Mouse (Mus musculus): ENCODE measurements at regions not wholly inside any gene's neighbourhood (a gene's known extent, or its start where the extent isn't known, plus 50 kb on each side); places are given as distances from the start of the nearest gene placed in this dataset.

GRCm38 (mm10) chr8:34756916-34757315, 645.4 kb upstream of the Gm10131 start:
- no peak for DNase-seq (ENCODE audit: low spot score in 2 of 2)

- DNase-seq (ENCODE audit: low spot score in 2 of 2) = no peak
Observed at GRCm38 (mm10) chr8:34756171-34756570, 644.6 kb upstream of the Gm10131 start.

DNA sequence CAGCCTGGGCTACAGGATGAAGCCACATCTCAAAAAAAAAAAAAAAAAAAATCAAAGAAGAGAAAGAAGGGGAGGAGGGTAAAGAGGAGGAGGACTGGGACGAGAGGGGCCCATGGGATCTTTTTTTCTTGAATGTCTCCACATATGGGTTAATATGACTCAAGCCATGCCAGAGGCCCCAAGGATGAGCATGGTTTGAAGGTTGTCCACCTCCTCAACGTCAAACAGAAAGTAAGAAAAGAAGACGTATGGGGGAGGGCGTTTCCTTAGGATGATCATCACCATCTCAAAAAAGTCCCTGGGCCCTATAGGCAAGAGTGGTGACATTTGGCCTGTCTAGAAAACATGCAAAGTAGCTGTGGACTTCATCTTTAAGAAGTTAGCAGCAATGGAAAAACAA, 643.9 kb upstream of the Gm10131 start:
- no peak for DNase-seq (ENCODE audit: low spot score in 2 of 2)

DNA sequence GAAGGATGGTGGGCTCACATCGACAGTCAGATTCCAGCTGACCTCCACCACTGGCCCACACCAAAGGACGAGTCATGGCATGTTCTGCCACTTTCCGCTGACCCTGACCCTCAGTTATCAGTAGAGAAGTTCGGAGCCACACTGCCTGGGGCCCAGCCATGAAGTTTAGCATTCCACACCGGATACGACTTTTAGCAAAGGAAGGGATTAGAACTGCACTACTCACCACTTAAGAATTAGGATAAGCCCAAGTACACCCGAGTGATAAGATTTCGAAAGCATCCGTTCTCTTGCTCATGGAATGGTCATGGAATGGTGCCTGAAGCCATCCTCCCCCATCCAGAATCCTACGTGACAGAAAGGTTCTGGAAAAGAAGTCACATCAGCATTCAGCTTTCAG, 641.5 kb upstream of the Gm10131 start:
- DNase-seq (ENCODE audit: low spot score in 2 of 2) = no peak

- no peak for DNase-seq (ENCODE audit: low spot score in 2 of 2)
Observed at GRCm38 (mm10) chr8:34748521-34748920, 637.0 kb upstream of the Gm10131 start.

DNA sequence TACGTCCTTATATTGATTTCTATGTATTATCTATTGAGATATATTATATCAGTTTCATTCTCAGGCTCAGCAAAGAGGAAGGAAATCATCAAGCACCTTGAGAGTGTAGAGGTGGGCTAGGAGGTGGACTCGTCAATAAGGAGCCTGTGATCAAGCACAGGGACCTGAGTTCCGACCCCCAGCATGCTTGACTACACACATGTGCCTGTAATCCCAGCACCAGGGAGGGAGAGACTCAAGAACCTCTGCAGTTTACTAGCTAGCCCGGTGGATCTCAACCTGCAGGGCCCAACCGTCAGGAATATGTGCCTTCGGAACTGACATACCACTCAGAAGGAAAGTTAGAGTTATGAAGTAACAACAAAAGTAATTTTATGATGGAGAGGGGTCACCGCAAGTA, 634.2 kb upstream of the Gm10131 start:
- DNase-seq (ENCODE audit: low spot score in 2 of 2) = no peak

- no peak for DNase-seq (ENCODE audit: low spot score in 2 of 2)
Observed at GRCm38 (mm10) chr8:34744682-34745081, 633.1 kb upstream of the Gm10131 start.

GRCm38 (mm10) chr8:34744179-34744578, 632.6 kb upstream of the Gm10131 start:
- DNase-seq (ENCODE audit: low spot score in 2 of 2) = no peak

GRCm38 (mm10) chr8:34743137-34743536, 631.6 kb upstream of the Gm10131 start:
- no peak for DNase-seq (ENCODE audit: low spot score in 2 of 2)

DNA sequence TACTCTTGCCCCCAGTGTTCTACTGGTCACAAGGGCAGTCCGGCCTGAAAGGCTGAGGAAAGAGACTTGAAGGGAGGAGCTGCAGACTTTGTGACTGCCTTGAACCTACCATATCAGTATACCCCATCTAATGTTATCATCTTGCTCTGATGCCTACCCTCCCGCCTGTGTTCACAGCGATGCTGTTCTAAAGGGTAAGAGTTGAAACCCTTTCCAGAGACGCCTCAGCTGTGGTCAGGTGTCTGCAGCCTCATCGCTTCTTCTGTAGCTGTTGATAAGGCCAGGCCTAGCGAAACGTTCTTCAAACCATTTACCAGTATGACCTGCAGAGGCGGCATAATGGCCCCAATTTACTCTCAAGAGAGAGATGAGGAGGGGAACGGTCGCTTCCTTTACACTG, 629.3 kb upstream of the Gm10131 start:
- DNase-seq (ENCODE audit: low spot score in 2 of 2) = no peak

- DNase-seq (ENCODE audit: low spot score in 2 of 2) = no peak
Observed at GRCm38 (mm10) chr8:34739836-34740804, 628.6 kb upstream of the Gm10131 start.

DNA sequence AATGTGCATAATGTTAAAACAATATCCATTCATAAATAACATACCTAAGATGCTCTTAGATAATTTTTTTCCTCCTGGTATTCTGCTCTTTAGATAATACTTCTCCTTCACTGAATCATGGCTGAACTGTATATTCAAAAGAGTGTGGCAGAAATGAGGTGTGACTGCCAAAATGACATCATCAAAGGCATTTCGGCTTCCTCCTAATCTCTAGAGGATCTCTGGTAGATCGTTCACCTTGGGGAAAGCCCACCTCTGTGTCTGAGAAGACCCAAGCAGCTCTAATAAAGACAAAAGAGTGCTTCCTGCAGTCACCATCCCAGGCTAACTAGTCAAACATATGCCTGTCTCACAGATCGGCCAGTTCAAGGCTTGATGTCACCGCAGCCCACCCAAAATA, 624.7 kb upstream of the Gm10131 start:
- DNase-seq (ENCODE audit: low spot score in 2 of 2) = no peak

DNA sequence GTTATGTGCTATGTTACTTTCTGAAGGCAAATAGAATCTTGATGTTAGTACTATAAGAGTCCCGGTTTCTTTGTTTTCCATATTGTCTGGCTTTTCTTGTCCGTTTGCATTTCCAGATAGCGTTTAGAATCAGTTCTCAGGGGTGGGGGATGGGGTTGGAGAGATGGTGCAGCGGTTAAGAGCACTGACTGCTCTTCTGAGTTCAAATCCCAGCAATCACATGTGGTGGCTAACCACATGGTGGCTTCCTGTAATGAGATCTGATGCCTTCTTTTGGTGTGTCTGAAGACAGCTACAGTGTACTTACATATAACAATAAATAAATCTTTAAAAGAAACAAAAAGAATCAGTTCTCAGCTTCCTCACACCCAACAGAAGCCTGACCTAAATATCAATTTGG, 623.5 kb upstream of the Gm10131 start:
- DNase-seq (ENCODE audit: low spot score in 2 of 2) = no peak

- no peak for DNase-seq (ENCODE audit: low spot score in 2 of 2)
Observed at GRCm38 (mm10) chr8:34732808-34733207, 621.3 kb upstream of the Gm10131 start.

GRCm38 (mm10) chr8:34732362-34732761, 620.8 kb upstream of the Gm10131 start:
- DNase-seq (ENCODE audit: low spot score in 2 of 2) = no peak

GRCm38 (mm10) chr8:34731096-34731999, 619.8 kb upstream of the Gm10131 start:
- no peak for DNase-seq (ENCODE audit: low spot score in 2 of 2)

- no peak for DNase-seq (ENCODE audit: low spot score in 2 of 2)
Observed at GRCm38 (mm10) chr8:34729585-34729984, 618.0 kb upstream of the Gm10131 start.

DNA sequence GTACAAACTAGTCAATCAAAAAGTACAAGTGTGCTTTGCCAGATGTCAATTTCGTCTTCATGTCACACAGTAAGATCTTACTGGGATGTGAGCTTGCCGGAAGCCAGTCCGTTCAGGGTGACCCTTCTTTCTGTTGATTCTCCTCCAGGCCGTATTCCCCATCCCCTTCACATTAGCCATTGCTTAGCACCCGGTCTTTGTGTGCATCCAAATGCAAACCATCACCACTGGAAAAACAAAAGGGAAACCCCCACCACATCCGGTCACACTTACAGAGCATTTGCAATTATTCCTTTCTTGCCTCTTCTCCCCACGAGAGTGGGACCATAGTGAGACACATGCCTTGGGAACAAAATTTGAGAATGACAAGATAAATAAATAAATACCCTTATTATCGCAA, 616.2 kb upstream of the Gm10131 start:
- DNase-seq (ENCODE audit: low spot score in 2 of 2) = no peak

- no peak for DNase-seq (ENCODE audit: low spot score in 2 of 2)
Observed at GRCm38 (mm10) chr8:34726145-34726767, 614.7 kb upstream of the Gm10131 start.

GRCm38 (mm10) chr8:34725546-34725945, 614.0 kb upstream of the Gm10131 start:
- DNase-seq (ENCODE audit: low spot score in 2 of 2) = no peak

GRCm38 (mm10) chr8:34709911-34710733, 598.6 kb upstream of the Gm10131 start:
- DNase-seq (ENCODE audit: low spot score in 2 of 2) = no peak

All from gastrocnemius, adult 8-10 months (tissue).